Mouse (Mus musculus) forebrain, embryonic 14.5 days (tissue): ENCODE data around the gene Mlph. TPM values are rescaled to one million over a fixed set of nuclear protein-coding genes. Genes with fewer than 3 reads are reported as not detected.

ENCODE experiments used
- ATAC-seq: fragments of 200-750 bp; cut with Nextera tagmentation; 2 replicates; pipeline ENCODE4 v1.8.0; 2017; ENCODE audit warnings: mild to moderate bottlenecking, moderate library complexity
- DNase-seq: peaks from one replicate; pipeline ENCODE4 v3.0.0-alpha.2; 2015; ENCODE audit warnings: low spot score
- H3K27ac ChIP-seq: fragments of 300-500 bp; sonication (generic); 2 replicates; pipeline ENCODE4 v1.5.1; 2014; ENCODE audit warnings: low read depth, mild to moderate bottlenecking, control low read depth, low read length, moderate library complexity
- H3K27me3 ChIP-seq: fragments of 300-500 bp; sonication (generic); replicated peaks from 2 replicates; pipeline ENCODE4 v1.6.1; 2014; ENCODE audit warnings: low read length, control low read depth, mixed read lengths; ENCODE audit not compliant: control insufficient read depth, insufficient read depth
- H3K36me3 ChIP-seq: fragments of 300-500 bp; sonication (generic); 2 replicates; pipeline ENCODE4 v1.6.1; 2014; ENCODE audit warnings: low read length, control low read depth; ENCODE audit not compliant: control insufficient read depth, insufficient read depth
- H3K4me1 ChIP-seq: fragments of 300-500 bp; sonication (generic); 2 replicates; pipeline ENCODE4 v1.6.1; 2014; ENCODE audit warnings: antibody characterized with exemption, low read length, control low read depth; ENCODE audit not compliant: control insufficient read depth, insufficient read depth
- H3K4me2 ChIP-seq: fragments of 300-500 bp; sonication (generic); 2 replicates; pipeline ENCODE4 v1.6.1; 2014; ENCODE audit warnings: mild to moderate bottlenecking, control low read depth, low read length
- H3K4me3 ChIP-seq: fragments of 300-500 bp; sonication (generic); 2 replicates; pipeline ENCODE4 v1.5.1; 2014; ENCODE audit warnings: low read depth, low read length, control low read depth
- H3K9ac ChIP-seq: fragments of 300-500 bp; sonication (generic); 2 replicates; pipeline ENCODE4 v1.6.1; 2014; ENCODE audit warnings: mild to moderate bottlenecking, low read length, control low read depth, moderate library complexity
- H3K9me3 ChIP-seq: fragments of 300-500 bp; sonication (generic); replicated peaks from 2 replicates; pipeline ENCODE4 v1.6.1; 2016; ENCODE audit warnings: low read length, control low read depth, mixed read lengths; ENCODE audit not compliant: control insufficient read depth
- WGBS: fragments of 180-500 bp; shearing (Covaris S2); extraction: QIAGEN DNeasy Blood & Tissue Kit; methylation state at CpG from one replicate; pipeline ENCODE4 v1.1.7; 2014; 5-methylcytosine and 5-hydroxymethylcytosine counted together
- polyA plus RNA-seq: library from polyadenylated mRNA; unstranded; fragments of >200 nt; fragmentation: Nextera tagmentation; extraction: Ambion mirVana; gene quantifications from 2 replicates; pipeline ENCODE4 v1.2.1, GENCODE M21; 2014

The Mlph gene
- polyA plus RNA-seq, 1 experiment from 2014 or later = 0.05 TPM

- H3K9me3 ChIP-seq = no peaks in the 10 kb centered on the region
- H3K27ac ChIP-seq = no peak overlapping the region
- no peak overlapping the region for H3K9ac ChIP-seq
- DNase-seq (no peak), ATAC-seq (no peak)
- no peak overlapping the region for H3K4me3 ChIP-seq
- 88% methylated on average over 1 of the region's 1 CpGs for WGBS
- H3K4me2 ChIP-seq = no peak overlapping the region
- H3K4me1 ChIP-seq = peaks cover 6% of the 10 kb centered on the region; the same call in 1 of the 2 replicates
- no peaks in the 10 kb centered on the region for H3K27me3 ChIP-seq
- H3K36me3 ChIP-seq = no peaks in the 10 kb centered on the region
Measured at GRCm38 (mm10) chr1:90995916-90996315, 81.0 kb downstream of the Mlph start.

- no peak overlapping the region for H3K4me2 ChIP-seq
- 67% methylated on average over 4 of the region's 4 CpGs for WGBS
- no peak for ATAC-seq
- H3K27ac ChIP-seq = no peak overlapping the region
- H3K4me3 ChIP-seq = no peak overlapping the region
- peaks cover 6% of the 10 kb centered on the region; the same call in 1 of the 2 replicates for H3K4me1 ChIP-seq
- no peak for DNase-seq
- H3K27me3 ChIP-seq = no peaks in the 10 kb centered on the region
- no peak overlapping the region for H3K9ac ChIP-seq
- H3K36me3 ChIP-seq = no peaks in the 10 kb centered on the region
- no peaks in the 10 kb centered on the region for H3K9me3 ChIP-seq
Measured at GRCm38 (mm10) chr1:90997136-90997535, 82.3 kb downstream of the Mlph start.

DNA sequence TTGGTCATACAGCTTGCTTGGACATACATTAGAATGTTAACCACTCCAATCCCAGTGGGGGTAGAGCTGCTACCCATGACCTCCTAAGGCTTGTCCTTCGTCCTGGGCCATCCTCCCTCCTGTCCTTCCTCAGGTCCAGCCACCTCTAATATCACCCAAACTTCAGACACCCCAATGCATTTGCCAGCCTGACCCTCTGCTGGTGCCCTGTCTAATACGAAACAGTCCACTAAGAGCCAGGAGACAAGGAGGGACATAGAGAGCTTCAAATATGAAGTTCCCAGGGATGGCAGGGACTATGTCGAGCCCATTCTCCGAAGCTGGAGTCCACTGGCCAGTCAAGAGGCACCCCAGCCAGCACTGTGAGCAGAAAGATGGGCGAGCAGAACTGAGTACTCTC is 82.8 kb downstream of the Mlph start:
- no peak overlapping the region for H3K4me3 ChIP-seq
- ATAC-seq (no peak), DNase-seq (no peak)
- no peak overlapping the region for H3K9ac ChIP-seq
- peak overlapping the region; percentile 98; the same call in 1 of the 2 replicates for H3K4me2 ChIP-seq
- no peak overlapping the region for H3K27ac ChIP-seq
- H3K36me3 ChIP-seq = no peaks in the 10 kb centered on the region
- H3K9me3 ChIP-seq = no peaks in the 10 kb centered on the region
- WGBS = 87% methylated on average over 5 of the region's 5 CpGs
- peaks cover 6% of the 10 kb centered on the region; the same call in 1 of the 2 replicates for H3K4me1 ChIP-seq
- no peaks in the 10 kb centered on the region for H3K27me3 ChIP-seq

DNA sequence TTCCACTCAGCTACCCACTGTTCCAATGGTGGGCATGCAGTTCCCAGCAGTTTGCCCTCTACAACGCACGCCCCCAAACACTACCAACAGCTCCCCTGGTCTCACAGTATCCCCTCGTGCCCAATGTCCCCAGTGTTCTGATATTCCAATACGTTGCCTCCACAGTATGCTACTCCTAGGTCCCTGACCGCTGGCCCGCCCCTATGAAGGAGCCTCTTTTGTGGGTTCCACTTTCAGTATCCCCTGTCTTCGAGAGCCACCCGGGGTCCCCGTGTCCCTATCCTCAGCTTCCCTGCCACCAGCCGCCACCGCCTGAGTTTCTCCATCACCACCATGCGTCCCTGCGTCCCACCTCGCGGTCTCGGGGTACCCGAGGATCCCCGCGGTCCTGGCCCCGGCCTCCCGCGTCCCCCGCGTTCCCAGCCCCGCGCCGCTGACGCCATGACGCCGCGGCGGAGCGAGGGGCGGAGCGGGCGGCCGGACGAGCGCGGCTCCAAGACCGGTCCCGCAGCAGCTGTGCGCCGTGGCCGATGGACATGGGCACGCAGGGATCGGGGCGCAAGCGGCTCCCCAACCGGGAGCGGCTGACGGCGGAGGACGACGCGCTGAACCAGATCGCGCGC is 83.5 kb downstream of the Mlph start, which contains the start of gene Lrrfip1:
Lrrfip1 (plus strand) TSS at position 470 of the 623 bp plus-strand sequence.
- DNase-seq = peak; percentile 59
- peak within 1 kb of the TSS; percentile 69 for H3K4me3 ChIP-seq
- no peaks in the 10 kb centered on the region for H3K9me3 ChIP-seq
- peak within 1 kb of the TSS; percentile 81 for H3K9ac ChIP-seq
- H3K27me3 ChIP-seq = no peaks in the 10 kb centered on the region
- peak within 1 kb of the TSS; percentile 98 for H3K4me2 ChIP-seq
- peaks cover 6% of the 10 kb centered on the region; the same call in 1 of the 2 replicates for H3K4me1 ChIP-seq
- peak within 1 kb of the TSS; percentile 33; the same call in 1 of the 2 replicates for H3K27ac ChIP-seq
- peak; percentile 86 for ATAC-seq
- no peaks in the 10 kb centered on the region for H3K36me3 ChIP-seq
- WGBS = 1% methylated on average over 59 of the region's 59 CpGs

DNA sequence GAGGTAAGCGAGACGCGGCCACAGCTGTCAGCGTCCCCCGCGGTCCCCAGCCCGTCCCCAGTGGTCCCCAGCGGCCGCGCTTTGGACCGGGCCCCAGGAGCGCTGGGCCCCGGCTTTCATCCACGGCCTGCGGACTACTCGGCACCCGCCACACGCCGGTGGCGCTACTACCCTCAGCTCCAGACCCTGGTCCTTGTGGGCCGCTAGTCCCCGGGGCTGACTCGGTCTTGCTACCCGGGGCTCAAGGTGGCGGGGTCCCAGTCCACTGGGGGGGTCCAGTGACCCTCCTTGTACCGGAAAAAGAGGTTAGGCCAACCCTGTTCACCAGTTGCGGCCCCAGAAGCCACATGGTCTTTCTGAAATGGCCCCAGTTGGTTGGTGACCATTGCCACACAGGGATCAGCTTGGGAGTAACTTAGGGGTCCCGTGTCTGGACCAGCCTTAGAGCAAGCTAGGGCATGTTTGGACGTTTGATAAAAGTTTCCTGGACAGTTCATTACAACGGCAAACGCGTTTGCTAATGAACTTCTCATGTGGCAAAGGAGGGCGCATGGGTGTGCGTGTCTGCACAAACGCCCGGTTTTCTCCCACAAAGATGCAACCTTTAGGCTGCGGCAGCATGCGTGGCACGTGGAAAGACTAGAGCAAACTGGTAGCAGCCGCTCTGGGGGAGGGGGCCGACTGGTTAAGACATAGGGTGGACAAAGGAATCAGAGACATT is 84.2 kb downstream of the Mlph start:
- ATAC-seq (peak; percentile 80), DNase-seq (peak; percentile 53)
- 1% methylated on average over 34 of the region's 41 CpGs for WGBS
- H3K4me2 ChIP-seq = peak overlapping the region; percentile 98
- H3K27ac ChIP-seq = 0 out of 2 replicates have a peak overlapping the region, but pooled peaks have one; percentile 33
- H3K4me1 ChIP-seq = peaks cover 6% of the 10 kb centered on the region; the same call in 1 of the 2 replicates
- no peaks in the 10 kb centered on the region for H3K9me3 ChIP-seq
- H3K9ac ChIP-seq = peak overlapping the region; percentile 81
- H3K4me3 ChIP-seq = peak overlapping the region; percentile 69
- H3K27me3 ChIP-seq = no peaks in the 10 kb centered on the region
- no peaks in the 10 kb centered on the region for H3K36me3 ChIP-seq

DNA sequence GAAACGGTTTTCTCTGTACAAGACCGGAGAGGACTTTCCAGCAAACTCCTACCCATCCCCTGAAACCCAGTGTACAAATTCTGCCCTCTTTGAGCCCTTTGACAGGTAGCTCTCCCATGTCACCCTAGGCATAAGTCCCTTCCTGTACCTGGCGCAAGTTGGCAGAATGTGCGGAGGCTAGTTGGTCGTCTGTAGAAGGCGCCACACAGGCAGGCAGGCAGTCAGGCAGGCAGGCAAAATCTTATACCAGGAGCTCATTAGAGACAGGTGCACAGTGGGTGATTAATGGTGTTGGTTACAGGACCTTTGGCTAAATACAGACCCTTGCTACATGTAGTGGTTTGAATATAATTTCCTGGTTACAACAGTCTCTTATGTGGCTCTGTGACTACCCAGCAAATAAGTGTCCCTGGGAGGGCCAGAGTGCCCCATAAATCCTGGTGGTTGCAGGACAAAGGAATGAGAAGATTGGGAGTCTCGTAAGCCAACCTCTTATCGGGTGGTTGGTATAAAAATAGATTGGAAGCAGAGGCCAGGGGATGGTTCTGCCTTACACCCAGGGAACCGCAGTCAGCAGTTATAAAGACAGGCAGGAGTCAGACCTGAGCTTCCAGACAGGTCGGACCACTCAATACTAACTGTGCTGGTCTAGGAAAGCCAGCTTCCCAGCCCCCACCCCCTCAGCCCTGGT is 85.2 kb downstream of the Mlph start:
- H3K9ac ChIP-seq = no peak overlapping the region
- H3K4me2 ChIP-seq = peak overlapping the region; percentile 98
- peaks cover 6% of the 10 kb centered on the region; the same call in 1 of the 2 replicates for H3K4me1 ChIP-seq
- H3K4me3 ChIP-seq = peak overlapping the region; percentile 69; the same call in 1 of the 2 replicates
- no peak for DNase-seq
- H3K9me3 ChIP-seq = no peaks in the 10 kb centered on the region
- no peak for ATAC-seq
- H3K27ac ChIP-seq = no peak overlapping the region
- H3K27me3 ChIP-seq = no peaks in the 10 kb centered on the region
- H3K36me3 ChIP-seq = no peaks in the 10 kb centered on the region
- WGBS = 63% methylated on average over 10 of the region's 10 CpGs

Other genes with a start within 250 kb of the Mlph start
- gene Col6a3, start 71.1 kb upstream of the Mlph start, polyA plus RNA-seq = 2.9 and 5.5 TPM in 2 replicates
- not detected in 2 replicates for gene Prlh, start 38.0 kb downstream of the Mlph start, polyA plus RNA-seq
- gene Rab17, start 54.6 kb downstream of the Mlph start, polyA plus RNA-seq = 0.11 and 0.36 TPM in 2 replicates
- 27.2 and 35.6 TPM in 2 replicates for gene Lrrfip1, start 83.7 kb downstream of the Mlph start, polyA plus RNA-seq
- 0.15 and 0.17 TPM in 2 replicates for gene Rbm44, start 230.0 kb downstream of the Mlph start, polyA plus RNA-seq